Mouse (Mus musculus) CH12.LX (cell line): ENCODE results near the gene Eri3. TPM values are rescaled to one million over a fixed set of nuclear protein-coding genes. Genes with fewer than 3 reads are reported as not detected.

Experiments
- DNase-seq: peaks from one replicate; pipeline ENCODE4 v3.0.0-alpha.2; 2013; ENCODE audit errors: extremely low read depth
- H3K27ac ChIP-seq: 2 replicates; pipeline ENCODE4 v1.5.1; 2012; ENCODE audit warnings: low read depth, mild to moderate bottlenecking, control low read depth, moderate library complexity; ENCODE audit not compliant: insufficient read depth
- H3K27me3 ChIP-seq: replicated peaks from 2 replicates; pipeline ENCODE3; 2012; ENCODE audit warnings: inconsistent platforms
- H3K36me3 ChIP-seq, 2 experiments: replicated peaks in 1 of 2; 2 replicates each; pipeline versions ENCODE3 to v1.6.1; 2012; ENCODE audit warnings: inconsistent platforms in 1 of 2, low read length in 1 of 2, mild to moderate bottlenecking in 1 of 2, mixed read lengths in 1 of 2, moderate library complexity in 1 of 2; ENCODE audit not compliant: control insufficient read depth in 1 of 2, insufficient read depth in 1 of 2
- H3K4me1 ChIP-seq, 2 experiments: 2 replicates each; pipeline ENCODE4 v1.6.1; 2012; ENCODE audit warnings: inconsistent platforms in 1 of 2, moderate library complexity in 1 of 2; ENCODE audit not compliant: insufficient read depth in 2 of 2, control insufficient read depth in 1 of 2
- H3K4me2 ChIP-seq: 2 replicates; pipeline ENCODE4 v1.6.1; 2012; ENCODE audit warnings: low read depth, mild to moderate bottlenecking, control low read depth; ENCODE audit not compliant: poor library complexity, insufficient read depth, severe bottlenecking
- H3K4me3 ChIP-seq, 3 experiments: fragments of 150-350 bp in 1 of 3; sonication (generic) in 1 of 3; replicated peaks in 1 of 3; 2 replicates each; pipeline versions ENCODE3 to v1.5.1; 2011 to 2012; ENCODE audit warnings: low read depth in 2 of 3, low read length in 2 of 3, mild to moderate bottlenecking in 2 of 3, moderate library complexity in 2 of 3, control low read depth in 1 of 3, improper control_type of control experiment in 1 of 3, inconsistent platforms in 1 of 3, mixed read lengths in 1 of 3; ENCODE audit not compliant: poor library complexity in 1 of 3
- H3K79me2 ChIP-seq: replicated peaks from 2 replicates; pipeline ENCODE4 v1.6.1; 2012; ENCODE audit warnings: mild to moderate bottlenecking, moderate library complexity; ENCODE audit not compliant: control insufficient read depth, poor library complexity, insufficient read depth, severe bottlenecking; ENCODE audit errors: extremely low read depth
- H3K9ac ChIP-seq: 2 replicates; pipeline ENCODE4 v1.6.1; 2012; ENCODE audit warnings: low read depth, mild to moderate bottlenecking, control low read depth, moderate library complexity; ENCODE audit not compliant: insufficient read depth
- H3K9me3 ChIP-seq: replicated peaks from 2 replicates; pipeline ENCODE3; 2012; ENCODE audit warnings: low read length, inconsistent platforms, mixed read lengths
- CHD2 ChIP-seq: IDR thresholded peaks from 2 replicates; pipeline ENCODE4 v1.6.1; 2011; ENCODE audit warnings: low read length, improper control_type of control experiment
- CTCF ChIP-seq, 2 experiments: IDR thresholded peaks in 1 of 2; conservative IDR thresholded peaks in 1 of 2; 2 replicates each; pipeline ENCODE4 v1.5.1; 2011 to 2012; ENCODE audit warnings: low read depth in 2 of 2, low read length in 2 of 2, improper control_type of control experiment in 1 of 2, inconsistent platforms in 1 of 2, mild to moderate bottlenecking in 1 of 2, moderate library complexity in 1 of 2
- E2F4 ChIP-seq: IDR thresholded peaks from 2 replicates; pipeline ENCODE4 v1.6.1; 2011; ENCODE audit warnings: low read depth, low read length, improper control_type of control experiment; ENCODE audit not compliant: insufficient replicate concordance
- GABPA ChIP-seq: IDR thresholded peaks from 2 replicates; pipeline ENCODE4 v1.6.1; 2012; ENCODE audit warnings: low read depth, low read length, improper control_type of control experiment, inconsistent platforms; ENCODE audit not compliant: insufficient replicate concordance
- JUN ChIP-seq: IDR thresholded peaks from 2 replicates; pipeline ENCODE4 v1.6.1; 2011; ENCODE audit warnings: low read depth, mild to moderate bottlenecking, low read length, improper control_type of control experiment, moderate library complexity; ENCODE audit not compliant: insufficient read depth
- KAT2A ChIP-seq: IDR thresholded peaks from 2 replicates; pipeline ENCODE4 v1.6.1; 2012; ENCODE audit warnings: low read length, improper control_type of control experiment, inconsistent platforms; ENCODE audit not compliant: insufficient replicate concordance
- MAFK ChIP-seq: IDR thresholded peaks from 2 replicates; pipeline ENCODE4 v1.6.1; 2011; ENCODE audit warnings: low read length, improper control_type of control experiment; ENCODE audit not compliant: insufficient replicate concordance
- MAX ChIP-seq: IDR thresholded peaks from 2 replicates; pipeline ENCODE4 v1.6.1; 2011; ENCODE audit warnings: low read length, improper control_type of control experiment
- MAZ ChIP-seq: IDR thresholded peaks from 2 replicates; pipeline ENCODE4 v1.6.1; 2012; ENCODE audit warnings: low read depth, mild to moderate bottlenecking, inconsistent platforms, low read length, improper control_type of control experiment, moderate library complexity
- NELFE ChIP-seq: IDR thresholded peaks from 2 replicates; pipeline ENCODE4 v1.6.1; 2011; ENCODE audit warnings: low read depth, low read length, improper control_type of control experiment
- PAX5 ChIP-seq: IDR thresholded peaks from 2 replicates; pipeline ENCODE4 v1.6.1; 2012; ENCODE audit warnings: low read length, inconsistent platforms, mixed read lengths
- POLR2A ChIP-seq: IDR thresholded peaks from 2 replicates; pipeline ENCODE4 v1.6.1; 2011; ENCODE audit warnings: low read depth, mild to moderate bottlenecking, improper control_type of control experiment, low read length
- POLR2AphosphoS2 ChIP-seq: IDR thresholded peaks from 2 replicates; pipeline ENCODE4 v1.6.1; 2011; ENCODE audit warnings: low read depth, low read length, improper control_type of control experiment
- SIN3A ChIP-seq: IDR thresholded peaks from 2 replicates; pipeline ENCODE4 v1.6.1; 2012; ENCODE audit warnings: low read length, improper control_type of control experiment, inconsistent platforms
- SMC3 ChIP-seq: IDR thresholded peaks from 2 replicates; pipeline ENCODE4 v1.6.1; 2011; ENCODE audit warnings: low read depth, low read length, improper control_type of control experiment
- UBTF ChIP-seq: IDR thresholded peaks from 2 replicates; pipeline ENCODE4 v1.6.1; 2012; ENCODE audit warnings: low read depth, mild to moderate bottlenecking, inconsistent platforms, low read length, improper control_type of control experiment, moderate library complexity
- USF1 ChIP-seq: IDR thresholded peaks from 2 replicates; pipeline ENCODE4 v1.6.1; 2014; ENCODE audit warnings: low read depth, mild to moderate bottlenecking, inconsistent platforms, low read length, improper control_type of control experiment
- ZC3H11A ChIP-seq: IDR thresholded peaks from 2 replicates; pipeline ENCODE4 v1.6.1; 2012; ENCODE audit warnings: low read depth, mild to moderate bottlenecking, inconsistent platforms, low read length, improper control_type of control experiment
- ZMIZ1 ChIP-seq: IDR thresholded peaks from 2 replicates; pipeline ENCODE4 v1.6.1; 2012; ENCODE audit warnings: low read depth, mild to moderate bottlenecking, inconsistent platforms, low read length, improper control_type of control experiment
- ZNF384 ChIP-seq: IDR thresholded peaks from 2 replicates; pipeline ENCODE4 v1.6.1; 2012; ENCODE audit warnings: low read depth, low read length, improper control_type of control experiment, inconsistent platforms
- dilution Hi-C: fragments of 300-500 bp; cut with MboI; formaldehyde crosslinking; loops from 2 replicates; pipeline ENCODE4 v1.14.3; 2020; ENCODE audit warnings: low sequenced_read_pairs; ENCODE audit not compliant: extremely low pct_unique_long_range_greater_than_20kb, extremely low pct_ligation_motif_present
- in situ Hi-C: fragments of 300-500 bp; cut with MboI; formaldehyde crosslinking; loops from 3 replicates; pipeline ENCODE4 v1.14.3; 2019; ENCODE audit warnings: low sequenced_read_pairs, low pct_ligation_motif_present, low pct_unique_long_range_greater_than_20kb, mixed read lengths
- polyA plus RNA-seq: library from polyadenylated mRNA; unstranded; fragments of >175 nt; gene quantifications from 2 replicates; pipeline ENCODE4 v1.2.1, GENCODE M21; 2012; ENCODE audit warnings: low read depth; ENCODE audit not compliant: insufficient read length
- total RNA-seq, 2 experiments: library from RNA; depleted of rRNA; stranded (reverse); fragments of 300-350 nt in 1 of 2; fragments of >200 nt in 1 of 2; gene quantifications; 2 replicates each; pipeline ENCODE4 v1.2.3; 2012 to 2014

The Eri3 gene
- total and polyA plus RNA-seq, 3 experiments, result 31.2 to 38.0 (median 31.9) TPM

DNA sequence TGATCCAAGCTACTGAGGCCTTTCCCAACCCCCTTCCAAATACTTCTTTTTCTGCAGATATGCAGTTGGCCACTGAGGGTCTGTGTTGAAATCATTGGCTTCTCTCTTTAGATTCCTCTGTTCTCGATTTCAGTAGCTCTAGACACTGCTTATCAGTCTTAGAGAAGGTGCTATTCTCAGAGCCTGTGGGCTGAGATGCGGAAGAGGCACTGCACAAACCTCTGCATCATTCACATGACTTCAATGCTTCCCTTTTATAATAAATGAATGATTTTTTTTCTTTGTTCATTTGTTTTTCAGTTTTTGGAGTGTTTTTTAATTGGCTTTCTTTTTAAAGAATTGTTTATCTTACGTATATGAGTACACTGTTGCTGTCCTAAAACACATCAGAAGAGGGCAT, 162.1 kb downstream of the Eri3 start:
- no peaks in the 10 kb centered on the region for H3K36me3 ChIP-seq
- H3K4me2 ChIP-seq, result no peak overlapping the region
- in situ Hi-C loops (loop anchor here (10.0 kb wide), 1 partner anchor 62 kb away; no protein-coding TSS in a partner anchor), dilution Hi-C loops (no loop called here)
- DNase-seq, result no peak
- peaks cover 4% of the 10 kb centered on the region for H3K27me3 ChIP-seq
- no peaks in the 10 kb centered on the region for H3K9me3 ChIP-seq
- TF ChIP-seq ZC3H11A, result no peak
- TF ChIP-seq MAX, result no peak
- no peak for TF ChIP-seq E2F4
- TF ChIP-seq PAX5, result no peak
- TF ChIP-seq JUN, result no peak
- TF ChIP-seq SMC3, result no peak
- TF ChIP-seq ZMIZ1, result no peak
- TF ChIP-seq MAZ, result no peak
- no peak overlapping the region for H3K9ac ChIP-seq
- H3K4me1 ChIP-seq, result no peaks in the 10 kb centered on the region
- no peak overlapping the region for H3K27ac ChIP-seq
- H3K4me3 ChIP-seq, result no peak overlapping the region
- H3K79me2 ChIP-seq, result no peaks in the 10 kb centered on the region

DNA sequence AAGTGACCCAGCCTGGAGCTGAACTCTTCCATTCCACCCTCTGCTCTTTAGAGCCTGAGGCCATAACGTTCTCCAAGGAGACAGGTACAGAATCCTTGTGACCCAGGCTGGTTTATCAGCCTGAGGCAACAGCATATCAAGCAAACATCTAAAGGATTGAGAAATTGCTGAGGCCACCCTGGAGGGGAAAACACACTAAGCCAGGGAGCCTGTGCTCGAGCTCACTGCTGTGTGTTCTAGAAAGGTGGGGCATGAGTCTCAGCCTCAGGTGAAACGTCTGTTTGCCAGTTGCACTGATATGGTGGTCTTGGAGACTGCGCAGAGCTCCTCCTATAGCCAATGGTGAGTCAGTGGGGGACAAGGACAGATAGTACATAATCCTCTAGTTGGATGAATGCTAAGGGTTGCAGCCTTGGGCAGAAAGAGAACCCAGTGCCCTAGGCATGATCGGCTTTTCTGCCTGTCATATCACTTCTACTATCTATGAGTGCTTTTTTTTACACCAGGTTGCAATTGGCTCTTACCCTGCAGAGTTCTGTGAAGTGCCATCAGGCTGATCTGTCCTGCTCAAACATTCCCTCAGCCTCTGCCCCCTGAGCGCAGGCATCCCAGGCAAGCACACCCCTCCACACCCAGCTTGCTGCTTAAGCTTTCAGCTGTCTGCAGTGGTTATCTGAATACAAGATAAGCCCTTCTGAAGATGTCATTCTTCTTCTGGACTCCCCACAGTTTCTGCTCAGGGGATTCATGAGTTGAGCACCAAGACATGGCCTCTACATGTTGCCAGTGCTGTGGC, 163.3 kb downstream of the Eri3 start:
- dilution Hi-C loops, result no loop called here
- Histone ChIP-seq H3K36me3 (no peaks in the 10 kb centered on the region), H3K27ac (no peak overlapping the region), H3K9ac (no peak overlapping the region), H3K4me1 (no peaks in the 10 kb centered on the region), H3K9me3 (no peaks in the 10 kb centered on the region), H3K4me2 (no peak overlapping the region), H3K4me3 (no peak overlapping the region), H3K27me3 (peaks cover 4% of the 10 kb centered on the region), H3K79me2 (no peaks in the 10 kb centered on the region)
- in situ Hi-C loops, result loop anchor here (10.0 kb wide), 1 partner anchor 61 kb away; no protein-coding TSS in a partner anchor
- no peak for DNase-seq
- TF ChIP-seq CTCF (conservative IDR thresholded peaks at IDR 0.05 in 1 of 2, IDR thresholded peaks at IDR 0.05 in 1 of 2; ENCODE audit: low read depth in 2 of 2, low read length in 2 of 2), result no peak
- TF ChIP-seq USF1, result no peak
- no peak for TF ChIP-seq ZC3H11A
- no peak for TF ChIP-seq KAT2A
- TF ChIP-seq NELFE, result no peak
- TF ChIP-seq SIN3A, result no peak
- no peak for TF ChIP-seq POLR2AphosphoS2
- TF ChIP-seq POLR2A, result no peak
- no peak for TF ChIP-seq UBTF
- no peak for TF ChIP-seq GABPA
- no peak for TF ChIP-seq PAX5
- no peak for TF ChIP-seq ZNF384
- no peak for TF ChIP-seq CHD2
- TF ChIP-seq MAFK, result no peak

Other genes starting within 250 kb of the Eri3 start
- gene Rnf220, start 53.3 kb upstream of the Eri3 start, total RNA-seq (2012; rRNA removed), result 78.7 and 86.8 TPM in 2 replicates
- 64.4 and 67.2 TPM in 2 replicates for gene Rnf220, start 53.3 kb upstream of the Eri3 start, total RNA-seq (2014; rRNA removed)
- gene Rnf220, start 53.3 kb upstream of the Eri3 start, polyA plus RNA-seq, result 117 and 122 TPM in 2 replicates
- gene Dmap1, start 131.9 kb downstream of the Eri3 start, total RNA-seq (2012; rRNA removed), result 39.3 and 42.2 TPM in 2 replicates
- gene Dmap1, start 131.9 kb downstream of the Eri3 start, total RNA-seq (2014; rRNA removed), result 39.3 and 42.6 TPM in 2 replicates
- 43.4 and 44.5 TPM in 2 replicates for gene Dmap1, start 131.9 kb downstream of the Eri3 start, polyA plus RNA-seq
- 0.08 TPM in 1 of 2 replicates, not detected in the other for gene Gm12845, start 174.0 kb downstream of the Eri3 start, total RNA-seq (2012; rRNA removed)
- not detected in 2 replicates for gene Gm12845, start 174.0 kb downstream of the Eri3 start, total RNA-seq (2014; rRNA removed)
- gene Gm12845, start 174.0 kb downstream of the Eri3 start, polyA plus RNA-seq, result 0.17 TPM in 1 of 2 replicates, not detected in the other
- gene Klf17, start 215.3 kb downstream of the Eri3 start, total RNA-seq (2012; rRNA removed), result not detected in 2 replicates
- gene Klf17, start 215.3 kb downstream of the Eri3 start, total RNA-seq (2014; rRNA removed), result not detected in 2 replicates
- not detected in 2 replicates for gene Klf17, start 215.3 kb downstream of the Eri3 start, polyA plus RNA-seq